Mouse (Mus musculus): ENCODE results near the gene Mapkapk3.

The Mapkapk3 gene

DNA sequence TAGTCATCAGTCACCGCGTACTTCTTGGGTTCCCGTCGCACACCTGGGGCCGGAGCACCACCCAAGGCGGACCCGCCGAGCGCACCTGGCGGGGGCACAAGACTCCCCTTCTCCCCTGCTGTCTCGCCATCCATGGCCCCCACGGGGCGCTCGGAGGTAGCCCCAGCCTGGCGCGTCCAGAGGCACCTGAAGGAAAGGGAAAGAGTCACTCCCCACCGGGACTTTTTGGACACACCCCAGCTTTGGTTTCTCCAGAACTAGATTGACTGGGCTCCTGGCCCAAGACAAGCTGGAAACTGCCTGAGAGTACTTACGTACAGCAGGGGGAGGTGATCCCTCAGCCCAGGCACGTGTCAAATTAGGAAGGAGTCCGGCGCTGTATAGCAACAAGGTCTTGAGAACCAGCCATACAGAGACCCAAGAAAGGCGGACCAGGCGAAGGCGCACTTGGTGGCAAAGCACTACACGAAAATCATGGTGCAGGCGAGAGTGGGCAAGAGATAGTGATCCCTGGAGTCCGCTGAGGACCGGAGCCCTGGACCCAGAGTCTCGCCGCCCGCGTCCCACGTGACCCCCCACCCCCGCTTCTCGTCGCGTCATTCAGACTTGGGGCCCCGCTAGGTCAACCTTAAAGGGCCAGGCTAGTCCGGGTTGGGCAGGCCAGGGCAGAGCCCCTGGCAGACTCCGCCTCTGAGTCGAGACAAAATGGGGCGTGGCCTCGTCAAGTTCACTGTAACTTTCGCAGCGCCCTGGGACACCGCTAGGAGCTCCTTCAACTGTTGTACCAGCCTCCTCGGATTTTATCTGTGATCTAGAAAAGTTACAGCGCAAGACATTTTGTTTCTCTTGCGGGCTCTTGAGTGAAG, at the start of gene Mapkapk3:
Gene Mapkapk3, minus strand, starts transcription at position 667 of the 866 bp plus-strand sequence.
- DNase-seq (ENCODE audit: low spot score) = peak; percentile 89

DNA sequence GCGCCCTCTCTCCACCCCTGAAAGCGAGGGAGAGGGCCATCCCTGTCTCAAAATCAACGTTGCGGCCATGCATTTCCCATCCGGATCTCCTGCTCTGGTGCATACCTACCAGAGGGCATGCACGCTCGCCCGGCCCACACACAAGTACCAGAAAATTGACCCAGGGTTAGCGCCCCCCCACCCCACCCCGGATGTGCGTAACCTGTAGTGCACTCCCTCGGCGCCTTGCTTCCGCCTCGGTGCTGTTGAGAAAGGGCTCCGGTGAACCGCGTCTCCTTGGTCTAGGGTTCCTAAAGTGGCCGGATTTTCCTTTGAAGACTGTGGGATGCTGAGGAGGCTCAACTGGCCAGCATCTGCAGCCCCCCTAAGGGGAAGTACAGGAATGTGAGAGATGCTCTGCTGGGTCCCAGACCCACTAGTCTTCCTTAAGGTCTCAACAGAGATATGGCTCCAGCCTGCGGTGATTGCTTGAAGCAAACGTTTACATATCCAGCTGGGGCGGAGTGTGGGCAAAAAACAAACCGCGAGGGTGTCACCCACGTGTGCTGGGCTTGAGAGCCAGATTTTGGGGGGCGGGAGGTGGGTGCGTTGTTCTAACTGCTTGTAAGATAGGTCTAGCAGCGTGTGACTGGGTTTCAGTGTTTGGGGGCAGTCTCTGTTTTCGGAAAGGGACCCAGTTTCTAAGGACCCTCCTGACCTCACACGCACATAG, 48.7 kb upstream of the Mapkapk3 start, which contains the start of gene Hemk1:
Gene Hemk1, minus strand, starts transcription at position 179 of the 712 bp plus-strand sequence.
- DNase-seq (ENCODE audit: low spot score) = peak; percentile 85

DNA sequence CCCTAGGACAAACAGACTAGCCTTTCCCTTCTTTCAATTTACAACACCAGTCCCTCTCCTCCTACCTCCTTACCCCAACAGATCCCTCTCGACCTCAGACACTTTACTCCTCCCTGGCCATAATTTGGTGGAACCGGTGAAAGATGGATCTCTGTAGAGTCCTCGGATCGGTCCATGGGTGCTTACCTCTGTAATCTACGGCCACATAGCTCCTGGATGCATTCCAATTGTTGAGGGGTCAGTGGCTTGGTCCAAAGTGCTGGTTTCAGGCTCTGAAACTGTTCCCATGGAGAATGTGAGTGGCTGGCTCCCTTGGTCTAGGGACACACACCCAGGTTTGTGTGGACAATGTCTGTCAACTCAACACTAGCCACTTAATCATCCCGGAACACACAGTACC, 46.7 kb upstream of the Mapkapk3 start:
- no peak for DNase-seq (ENCODE audit: low spot score)

DNA sequence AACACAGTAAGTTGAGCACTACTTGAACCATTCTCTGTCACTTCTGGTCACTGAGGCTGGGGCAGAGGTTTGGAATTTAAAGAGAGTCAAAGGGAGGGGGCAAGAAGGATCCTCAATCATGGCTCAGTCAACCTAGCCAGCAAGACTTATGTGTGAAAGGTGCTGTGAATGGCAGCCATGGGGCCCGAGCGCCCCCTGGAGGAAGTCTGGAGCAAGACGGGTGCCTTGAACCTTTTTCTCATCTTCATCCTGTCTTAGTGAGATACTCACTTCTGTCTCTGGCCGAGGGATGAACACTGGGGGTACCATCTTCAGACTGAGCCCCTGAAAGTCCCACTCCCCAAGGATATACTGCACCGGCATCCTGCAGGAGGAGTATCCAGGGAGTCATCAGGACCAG, 46.2 kb upstream of the Mapkapk3 start:
- DNase-seq (ENCODE audit: low spot score) = no peak

DNA sequence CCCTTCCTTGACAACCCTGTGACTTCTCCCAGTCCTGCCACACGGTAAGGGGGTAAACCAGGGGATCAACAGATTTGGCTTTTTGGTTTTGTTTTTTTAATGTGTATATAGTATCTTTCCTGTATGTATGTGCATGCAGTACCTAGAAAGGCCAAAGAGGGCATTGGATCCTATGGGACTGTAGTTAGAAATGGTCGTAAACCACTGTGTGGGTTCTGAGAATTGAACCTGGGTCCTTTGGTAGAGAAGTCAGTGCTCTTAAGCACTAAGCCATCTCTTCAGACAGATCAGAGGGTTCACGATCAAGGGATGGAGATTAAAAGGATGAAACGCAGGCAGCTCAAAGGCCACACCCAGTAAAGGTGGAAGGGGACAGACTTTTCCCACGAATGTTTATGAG, 45.4 kb upstream of the Mapkapk3 start:
- DNase-seq (ENCODE audit: low spot score) = no peak

DNA sequence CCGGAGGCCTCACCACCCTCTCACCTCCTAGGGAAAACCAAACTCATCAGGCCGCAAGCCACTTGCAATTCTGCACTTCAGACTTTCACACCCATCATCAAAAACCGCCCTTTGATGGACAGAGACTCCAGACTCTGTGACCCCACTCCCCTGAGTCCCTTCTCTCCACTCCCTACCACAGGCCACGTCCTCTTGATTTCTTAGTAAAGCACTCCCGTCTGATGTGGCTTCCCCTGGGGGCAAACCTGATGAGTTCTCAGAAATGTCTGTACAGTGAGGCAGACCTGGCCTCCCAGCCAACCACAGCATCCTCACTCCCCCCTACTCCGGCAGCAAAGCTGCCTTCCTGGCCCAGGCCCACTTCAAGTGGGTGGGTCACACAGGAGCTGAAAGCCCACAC, 44.7 kb upstream of the Mapkapk3 start:
- DNase-seq (ENCODE audit: low spot score) = no peak

DNA sequence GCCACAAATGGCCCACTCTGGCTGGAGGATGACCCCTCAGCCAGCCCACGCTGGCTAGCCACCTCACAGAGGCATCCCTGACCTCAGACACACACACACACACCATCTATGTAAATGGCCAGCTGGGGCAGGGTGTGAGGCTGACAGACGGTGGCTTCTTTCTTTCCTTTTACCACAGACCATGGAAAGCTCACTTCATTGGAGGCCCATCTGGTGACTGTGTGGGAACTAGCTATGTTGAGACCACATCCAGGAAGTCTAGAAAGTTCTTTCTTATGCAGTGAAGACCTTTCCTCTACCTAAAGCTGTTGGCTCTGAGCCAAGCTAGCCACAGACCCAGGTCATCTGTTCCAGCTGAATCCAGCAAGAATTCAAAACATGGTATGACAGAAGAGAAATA, 44.0 kb upstream of the Mapkapk3 start:
- DNase-seq (ENCODE audit: low spot score) = no peak

DNA sequence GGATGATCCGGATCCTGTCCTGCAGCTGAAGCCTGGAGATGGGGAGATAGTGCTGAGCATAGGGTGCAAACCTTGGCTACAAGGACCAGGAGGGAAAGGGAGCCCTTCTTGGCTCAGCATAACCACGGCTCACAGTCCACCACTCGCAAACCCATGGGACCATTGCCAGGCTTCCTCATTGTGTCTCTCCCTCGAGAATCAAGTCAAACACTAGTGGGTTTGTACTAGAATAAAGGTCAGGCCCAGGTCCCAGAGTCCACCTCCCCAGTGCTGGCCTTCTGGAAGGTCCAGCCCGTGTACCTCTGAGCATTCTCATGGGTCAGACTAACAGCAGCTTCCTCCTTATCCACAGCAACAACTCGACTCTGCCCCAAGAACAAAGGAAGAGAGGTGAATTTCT, 41.1 kb upstream of the Mapkapk3 start:
- no peak for DNase-seq (ENCODE audit: low spot score)

DNA sequence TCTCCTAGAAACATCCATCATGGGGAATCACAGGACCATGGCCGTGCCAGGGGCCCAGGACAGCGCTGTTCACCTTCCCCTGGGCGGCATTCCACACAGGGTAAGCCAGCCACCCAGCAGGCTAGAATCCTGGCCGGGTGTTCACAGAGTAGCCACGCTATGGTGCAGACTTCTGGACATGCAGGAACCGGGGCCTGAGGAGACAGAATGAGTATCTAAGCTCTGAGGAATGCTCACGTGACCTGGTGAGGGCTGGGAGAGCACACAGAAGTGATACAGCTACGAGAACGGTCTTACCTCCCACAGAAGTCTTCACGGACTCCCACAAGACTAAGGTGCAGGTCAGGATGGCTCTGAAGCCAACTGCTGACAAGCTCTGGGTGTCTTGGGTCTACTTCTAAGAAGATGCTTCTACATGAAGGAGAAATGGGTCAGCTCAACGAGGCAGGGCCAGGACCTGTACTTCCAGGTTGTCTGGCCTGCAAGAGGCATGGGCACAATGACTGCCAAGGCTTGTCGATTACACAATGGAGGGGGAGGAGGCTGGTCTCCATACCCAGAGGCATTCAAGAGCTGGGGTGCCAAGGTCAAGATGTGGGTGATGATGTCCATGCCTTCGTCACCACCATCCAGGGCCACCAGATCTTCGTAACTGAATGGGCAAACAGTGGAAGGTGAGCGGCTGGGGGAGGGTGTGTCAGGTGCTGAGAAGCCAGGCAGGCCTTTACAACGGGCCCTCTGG, 38.4 kb upstream of the Mapkapk3 start:
- no peak for DNase-seq (ENCODE audit: low spot score)

DNA sequence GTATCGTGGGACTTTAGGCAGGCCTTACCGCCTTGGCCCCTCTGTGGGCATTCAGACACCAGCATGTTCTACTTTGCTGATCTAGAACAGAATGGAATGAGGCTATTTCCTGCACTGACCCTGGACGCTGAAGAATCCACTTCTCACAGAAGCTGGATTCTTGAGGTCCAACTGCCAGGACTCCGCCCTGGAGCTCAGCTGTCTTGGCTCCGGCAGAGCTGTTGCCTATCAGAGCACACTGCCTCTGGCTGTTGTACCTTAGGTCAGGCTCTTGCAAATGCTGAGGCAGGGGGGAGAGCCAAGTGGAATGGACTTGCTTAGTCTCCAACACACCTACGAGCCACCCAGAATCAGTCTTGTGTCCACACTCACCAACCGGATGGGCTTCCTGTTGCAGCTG, 36.2 kb upstream of the Mapkapk3 start:
- no peak for DNase-seq (ENCODE audit: low spot score)

DNA sequence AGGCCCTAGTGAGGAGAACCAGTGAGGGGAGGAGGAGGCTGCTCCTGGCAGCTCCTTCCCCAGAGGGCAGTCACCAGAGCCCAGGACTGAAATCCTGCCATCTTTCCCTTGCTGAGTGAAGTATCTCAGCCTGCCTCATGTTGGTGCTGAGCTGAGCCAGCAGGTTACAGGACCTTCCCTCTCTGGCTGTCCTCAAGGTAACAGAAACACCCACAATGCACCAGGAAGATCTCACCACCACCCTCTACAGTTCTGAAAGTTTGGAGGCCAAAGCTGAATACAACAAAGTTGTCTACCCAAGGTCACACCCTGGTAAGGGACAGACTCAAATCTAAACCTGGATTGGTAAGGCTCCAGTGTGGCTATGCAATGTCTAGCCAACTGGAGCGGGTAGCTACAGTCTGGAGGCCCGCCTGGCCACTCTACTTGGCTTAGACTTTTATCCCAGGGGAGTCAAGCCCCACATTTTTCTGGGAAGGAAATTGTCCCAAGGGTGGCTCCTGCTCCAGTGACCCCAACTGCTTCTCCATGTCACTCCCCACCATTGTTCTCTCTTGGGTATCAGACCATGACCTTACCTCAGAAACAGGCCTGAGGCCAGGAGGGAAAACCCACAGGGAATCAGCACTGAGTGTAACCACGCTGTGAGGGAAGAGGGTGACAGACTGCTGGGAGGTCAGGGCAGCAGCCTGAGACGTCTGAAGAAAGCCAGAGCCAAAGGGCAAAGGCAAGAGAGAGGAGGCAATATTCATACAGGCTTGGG, 35.3 kb upstream of the Mapkapk3 start:
- no peak for DNase-seq (ENCODE audit: low spot score)

DNA sequence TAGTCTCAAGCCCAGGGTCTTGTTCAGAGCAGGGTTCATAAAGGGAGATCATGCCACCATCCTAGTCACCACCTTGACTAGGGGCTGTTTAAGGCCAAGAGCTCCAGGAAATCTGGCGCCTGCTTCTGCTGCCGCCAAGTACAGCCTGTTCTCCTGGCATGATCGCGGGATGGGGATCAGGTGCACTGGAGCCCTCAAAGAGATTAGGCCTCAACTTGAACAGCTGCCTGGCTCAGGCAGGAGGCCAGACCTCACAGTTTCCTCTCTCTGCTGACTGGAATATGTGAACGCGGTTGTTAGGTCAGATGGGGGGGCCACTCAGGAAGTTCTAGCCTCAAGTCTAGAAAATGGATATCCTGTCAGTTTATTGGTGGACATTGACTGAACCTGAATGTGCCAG, 33.9 kb upstream of the Mapkapk3 start:
- DNase-seq (ENCODE audit: low spot score) = peak; percentile 82

DNA sequence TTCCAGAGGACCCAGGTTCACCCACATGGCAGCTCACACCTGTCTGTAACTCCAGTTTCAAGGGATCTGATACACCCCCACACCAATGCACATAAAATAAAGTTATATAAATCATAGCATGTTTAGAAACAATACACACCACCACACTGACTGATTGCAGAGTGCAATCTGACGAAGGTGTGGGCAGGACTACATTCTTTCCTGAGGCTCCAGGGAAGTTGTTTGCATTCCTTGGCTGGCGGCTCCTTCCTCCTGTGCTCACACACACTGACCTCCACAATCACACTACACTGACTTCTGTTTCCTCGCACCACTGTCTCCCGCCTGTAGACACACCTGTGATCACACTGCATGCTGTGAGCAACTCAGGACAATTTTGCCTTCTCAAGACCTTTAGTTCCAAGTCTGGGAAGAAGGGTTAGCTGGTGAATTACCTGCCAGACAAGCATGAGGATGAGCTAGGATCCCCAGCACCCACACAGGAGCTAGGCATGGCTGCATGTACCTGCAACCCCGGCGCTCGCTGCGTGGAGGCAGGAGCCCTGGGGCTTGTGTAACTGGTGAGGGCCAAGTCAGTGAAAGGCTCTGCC, 32.9 kb upstream of the Mapkapk3 start:
- DNase-seq (ENCODE audit: low spot score) = no peak

DNA sequence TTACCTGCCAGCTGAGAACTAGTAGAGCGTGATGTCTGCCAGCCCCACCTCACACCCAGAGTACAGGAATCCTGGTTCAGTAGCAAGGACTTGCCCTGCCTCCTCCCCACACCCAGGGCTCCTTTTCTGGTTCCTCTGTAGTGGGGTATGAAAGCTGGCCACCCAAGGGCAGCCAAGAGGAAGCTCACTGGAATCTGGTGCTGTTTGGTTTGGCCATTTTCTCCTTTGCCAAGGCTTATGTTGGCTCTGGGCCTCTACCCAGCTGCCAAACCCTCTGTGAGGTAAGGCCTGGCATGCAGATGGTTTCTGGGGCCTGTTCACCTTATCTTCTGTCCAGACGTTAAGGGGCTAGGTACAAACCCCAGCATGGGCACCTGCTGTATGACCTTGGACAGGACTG, 26.1 kb upstream of the Mapkapk3 start:
- DNase-seq (ENCODE audit: low spot score) = no peak

DNA sequence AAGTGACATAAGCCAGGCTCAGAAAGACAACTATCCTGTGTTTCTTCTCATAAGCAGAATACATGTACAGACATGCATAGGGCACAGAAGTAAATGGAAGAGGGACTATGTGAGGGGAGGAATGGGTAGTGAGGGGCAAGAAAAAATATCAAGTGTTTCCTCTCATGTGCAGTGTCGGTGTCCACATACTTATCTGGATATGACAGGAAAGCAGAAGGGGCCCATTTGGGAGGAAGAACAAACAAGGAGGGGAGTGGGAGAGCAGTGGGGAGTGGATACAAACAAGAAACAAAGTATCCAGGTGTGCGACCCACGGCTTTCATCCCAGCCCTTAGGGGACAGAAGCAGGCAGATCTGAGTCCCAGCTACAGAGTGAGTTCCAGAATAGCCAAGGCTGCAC, 24.2 kb upstream of the Mapkapk3 start:
- DNase-seq (ENCODE audit: low spot score) = no peak

DNA sequence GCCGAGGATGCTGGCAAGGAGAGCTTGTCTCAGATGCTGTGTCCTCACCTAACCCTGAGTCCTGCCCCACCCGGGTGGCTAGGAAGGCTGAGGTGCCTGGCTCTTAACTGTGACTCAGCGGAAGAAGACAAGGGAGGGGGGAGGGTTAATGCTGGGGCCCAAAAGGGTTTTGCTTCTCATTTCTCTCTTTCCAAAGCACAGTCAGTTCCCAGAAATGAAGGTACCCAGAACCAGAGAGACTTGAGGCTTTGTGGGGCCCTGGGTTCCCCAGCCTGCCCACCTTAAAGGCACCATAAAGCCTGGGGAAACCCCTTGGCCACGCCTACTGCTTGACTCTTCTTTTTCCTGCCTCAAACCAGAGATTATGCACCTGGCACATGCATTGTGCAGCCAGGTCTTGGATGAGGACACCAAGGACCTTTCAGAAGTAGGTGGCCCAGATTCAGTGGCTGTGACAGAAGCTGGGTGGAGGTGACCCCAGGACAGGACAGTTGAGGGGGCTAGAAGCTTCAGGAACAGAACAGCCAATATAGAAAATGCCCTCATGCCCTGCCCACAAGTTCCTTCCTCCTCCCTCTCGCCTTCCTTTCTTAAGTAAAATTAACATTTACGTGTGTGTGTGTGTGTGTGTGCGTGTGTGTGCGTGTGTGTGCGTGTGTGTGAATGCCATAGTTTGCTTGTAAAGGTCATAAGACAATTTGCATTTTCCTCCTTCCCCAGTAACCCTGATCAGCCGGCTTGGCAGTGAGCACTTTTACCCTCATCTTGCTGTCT, 23.3 kb upstream of the Mapkapk3 start:
- no peak for DNase-seq (ENCODE audit: low spot score)

DNA sequence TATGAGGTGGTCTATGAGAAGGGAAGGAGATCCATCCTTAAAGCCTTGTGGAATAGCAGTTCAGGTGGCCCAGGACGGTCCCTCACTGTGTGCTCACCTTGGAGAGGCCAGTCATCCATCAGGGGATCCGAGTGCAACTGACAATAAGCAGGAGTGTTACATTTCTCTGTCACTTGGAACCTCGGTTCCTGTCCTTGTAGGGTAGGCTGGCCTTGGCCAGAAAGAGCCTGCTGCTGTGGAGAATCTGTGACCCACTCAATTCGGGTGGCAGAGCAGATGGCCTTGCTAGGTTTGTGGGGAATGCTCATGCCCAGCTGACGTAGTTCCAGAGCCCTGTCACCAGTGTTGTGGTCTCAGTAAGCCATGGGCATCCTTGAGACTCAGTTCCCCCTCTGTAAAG, 19.9 kb upstream of the Mapkapk3 start:
- DNase-seq (ENCODE audit: low spot score) = no peak

DNA sequence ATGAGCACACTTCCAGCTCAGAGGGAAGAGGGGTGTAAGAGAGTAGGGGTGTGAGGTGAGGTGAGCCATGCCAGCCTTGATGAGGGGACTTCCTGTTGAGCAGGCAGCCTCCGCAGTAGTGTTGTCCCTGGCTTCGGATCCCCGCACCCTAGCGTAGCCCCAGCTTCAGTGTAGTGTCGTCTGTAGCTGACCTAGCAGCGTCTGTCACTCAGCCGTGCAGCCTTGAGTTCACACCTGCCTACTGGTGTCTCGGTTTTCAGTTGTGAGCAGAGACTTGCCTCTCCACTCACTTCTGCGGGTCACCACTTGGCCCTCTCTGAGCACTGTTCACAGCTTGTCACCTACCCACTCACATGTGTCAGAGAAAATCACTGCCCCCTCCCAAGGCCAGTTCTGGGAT, 19.5 kb upstream of the Mapkapk3 start:
- DNase-seq (ENCODE audit: low spot score) = no peak

DNA sequence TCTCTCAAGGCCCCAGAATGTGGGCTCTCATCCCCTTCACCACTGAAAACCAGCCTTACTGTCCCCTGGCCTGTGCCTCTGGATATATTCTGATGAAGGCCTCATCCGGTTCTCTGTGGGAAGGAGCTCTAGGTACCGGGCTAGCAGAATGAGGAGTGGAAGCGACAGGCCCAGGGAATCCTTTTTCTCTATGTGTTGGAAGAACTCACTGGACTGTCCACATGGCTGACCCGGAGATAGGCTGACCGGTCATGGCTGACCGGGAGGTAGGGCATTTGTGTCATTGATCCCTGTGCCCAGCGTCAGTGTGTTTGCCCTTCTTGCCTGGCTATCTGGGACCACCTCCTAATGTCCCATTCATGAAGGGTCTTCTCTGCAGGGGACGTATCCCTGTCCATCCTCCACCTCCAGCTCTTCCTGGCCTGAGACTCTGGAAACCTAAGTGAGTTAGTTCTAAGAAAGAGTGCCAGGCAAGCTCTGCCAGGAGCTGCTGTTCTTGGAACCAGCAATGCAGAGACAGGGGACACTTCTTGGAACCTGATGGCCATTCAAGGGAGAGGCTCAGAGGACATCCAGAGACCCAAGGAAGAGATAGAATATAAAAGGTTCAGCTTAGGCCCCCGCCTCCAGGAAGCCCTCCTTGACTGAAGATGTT, 18.8 kb upstream of the Mapkapk3 start:
- no peak for DNase-seq (ENCODE audit: low spot score)

DNA sequence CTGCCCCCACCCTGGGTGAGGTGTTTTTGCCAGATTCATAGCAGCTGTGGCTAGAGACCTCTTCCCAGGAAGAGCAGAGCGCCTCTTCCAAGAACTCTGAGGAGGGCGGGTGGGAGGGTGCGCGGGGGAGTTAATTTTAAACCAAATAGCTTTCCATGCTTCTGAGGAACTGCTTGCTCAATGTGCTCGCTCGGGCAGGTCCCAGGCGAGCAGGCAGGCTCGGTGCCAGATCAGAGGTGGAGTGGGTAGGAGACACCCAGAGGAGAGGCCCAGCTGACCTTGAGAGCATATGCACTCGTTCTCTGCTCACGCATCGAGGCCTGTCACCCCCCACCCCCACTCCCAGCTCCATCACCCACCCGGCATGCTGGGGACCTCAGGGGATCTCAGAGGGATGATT, 18.2 kb upstream of the Mapkapk3 start:
- peak; percentile 86 for DNase-seq (ENCODE audit: low spot score)

All from testis, postnatal 14 days (tissue).